Comparison of ENCODE assay signal across 10 mouse cellular contexts in the genomic region with DNA sequence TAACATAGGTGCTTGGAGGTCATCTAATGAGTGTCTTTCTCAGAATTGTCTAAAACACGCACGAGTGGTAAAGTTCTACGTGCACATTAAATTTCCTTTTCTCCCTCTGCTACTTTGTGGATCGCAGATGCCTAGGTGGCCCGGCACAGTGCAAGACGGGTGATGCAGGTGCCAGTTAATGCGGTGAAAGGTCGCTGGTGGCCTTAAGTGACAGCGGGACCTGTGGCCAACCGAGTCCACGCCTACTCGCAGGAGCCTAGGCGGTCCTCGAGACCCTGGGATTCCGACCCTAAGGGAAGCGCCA. TPM values are rescaled to one million over a fixed set of nuclear protein-coding genes. Genes with fewer than 3 reads are reported as not detected.
A peak's percentile ranks its signal among the peaks of the same experiment; 100 is the strongest.
DNase-seq lines count a peak whose midpoint lies in the region; ATAC-seq and TF ChIP-seq lines count a peak whose summit lies in the region.
"Had no signal": no experiment of that assay in that cellular context is flagged by ENCODE, and none has a peak within 500 bp of the region (broad histone marks: within the 10 kb centered on the region; RNA-seq: fewer than 3 reads in every experiment).

No protein-coding gene starts in this region.

- peak overlapping the region; percentile 82 for H3K4me2 ChIP-seq in lung, embryonic 14.5 days
- peak overlapping the region; percentile 73 for H3K4me2 ChIP-seq in limb, embryonic 11.5 days (ENCODE audit: low read depth, severe bottlenecking)

- H3K4me1 ChIP-seq in lung, embryonic 14.5 days (ENCODE audit: insufficient read depth), result peaks cover 7% of the 10 kb centered on the region; the same call in 1 of the 2 replicates
- peaks cover 9% of the 10 kb centered on the region for H3K4me1 ChIP-seq in embryonic fibroblast, embryonic 13.5 days (ENCODE audit: control insufficient read depth, insufficient read depth, low read length)
- peaks cover 7% of the 10 kb centered on the region for H3K4me1 ChIP-seq in limb, embryonic 11.5 days (ENCODE audit: control insufficient read depth, insufficient read depth, low read length)

- H3K27me3 ChIP-seq in lung, embryonic 14.5 days (ENCODE audit: insufficient read depth, low read length), result no peaks in the 10 kb centered on the region
- H3K27me3 ChIP-seq in limb, embryonic 11.5 days (ENCODE audit: control insufficient read depth, insufficient read depth, low read length), result no peaks in the 10 kb centered on the region

- H3K36me3 ChIP-seq in lung, embryonic 14.5 days (ENCODE audit: insufficient read depth), result peaks cover 22% of the 10 kb centered on the region; the same call in 1 of the 2 replicates
- 0 out of 2 replicates have a peak, but pooled peaks cover 2% of the 10 kb centered on the region for H3K36me3 ChIP-seq in limb, embryonic 11.5 days (ENCODE audit: control insufficient read depth, insufficient read depth, low read length)

- peak overlapping the region; percentile 74 for H3K4me3 ChIP-seq in lung, embryonic 14.5 days (ENCODE audit: low read depth, low read length)
- H3K4me3 ChIP-seq in embryonic fibroblast, embryonic 13.5 days (ENCODE audit: insufficient read depth, low read length), result peak overlapping the region; percentile 51
- peak overlapping the region; percentile 56 for H3K4me3 ChIP-seq in limb, embryonic 11.5 days (ENCODE audit: low read depth, low read length)

- peak overlapping the region; percentile 97 for H3K27ac ChIP-seq in lung, embryonic 14.5 days (ENCODE audit: low read depth)
- H3K27ac ChIP-seq in embryonic fibroblast, embryonic 13.5 days (ENCODE audit: insufficient read depth, low read length), result peak overlapping the region; percentile 93
- peak overlapping the region; percentile 93 for H3K27ac ChIP-seq in limb, embryonic 11.5 days (replicated peaks; ENCODE audit: low read depth, low read length)

- DNase-seq in lung, embryonic 14.5 days, result no peak
- no peak for DNase-seq in lung, postnatal 10 days
- DNase-seq in limb, embryonic 11.5 days (ENCODE audit: low spot score), result no peak
- peak; percentile 36 for DNase-seq in skeletal muscle tissue, adult 2 months (ENCODE audit: low read depth, low spot score)
- no peak for DNase-seq in gastrocnemius, postnatal 25 days
- no peak for DNase-seq in thymus, postnatal 14 days
- no peak for DNase-seq in layer of hippocampus, postnatal 25 days (ENCODE audit: extremely low spot score in 1 of 2, low spot score in 1 of 2)

- peak overlapping the region; percentile 83 for H3K9ac ChIP-seq in lung, embryonic 14.5 days
- H3K9ac ChIP-seq in limb, embryonic 11.5 days (ENCODE audit: low read length), result peak overlapping the region; percentile 86

- no peak; the same call in 1 of the 2 replicates for TF ChIP-seq POLR2A in embryonic fibroblast, embryonic 13.5 days (IDR thresholded peaks at IDR 0.05; ENCODE audit: low read depth, low read length)

- 5% methylated on average over 16 of the region's 16 CpGs for WGBS in lung, embryonic 14.5 days
- 7% methylated on average over 16 of the region's 16 CpGs for WGBS in limb, embryonic 11.5 days

- ATAC-seq in lung, embryonic 14.5 days (ENCODE audit: insufficient read depth), result no peak
- no peak for ATAC-seq in limb, embryonic 11.5 days (ENCODE audit: insufficient number of reproducible peaks, low FRiP score, low TSS enrichment, low read depth)

- no peak for TF ChIP-seq CTCF in lung, embryonic 14.5 days (IDR thresholded peaks at IDR 0.05; ENCODE audit: low read depth)
- no peak for TF ChIP-seq CTCF in embryonic fibroblast, embryonic 13.5 days (IDR thresholded peaks at IDR 0.05; ENCODE audit: borderline replicate concordance, insufficient read depth, low read length)

- H3K9me3 ChIP-seq in lung, embryonic 14.5 days (ENCODE audit: low read depth, low read length), result no peaks in the 10 kb centered on the region
- no peaks in the 10 kb centered on the region for H3K9me3 ChIP-seq in limb, embryonic 11.5 days (ENCODE audit: control insufficient read depth, low read length)

RNA-seq across cellular contexts. Expression of a gene that starts 0.5 kb away (rescaled TPM):
- polyA plus RNA-seq in lung, embryonic 14.5 days (2014; fragmentation: Nextera tagmentation; extraction: Ambion mirVana), result 0.18 and 0.28 TPM in 2 replicates
- not detected in 2 replicates for polyA plus RNA-seq in embryonic fibroblast, embryonic 13.5 days (2011; ENCODE audit: insufficient read length, low read depth, missing spikeins)
- not detected in 2 replicates for polyA plus RNA-seq in limb, embryonic 11.5 days (2014; fragmentation: Nextera tagmentation; extraction: Ambion mirVana)
- total RNA-seq in gastrocnemius, postnatal 25 days (2021), result under 1 TPM; 0.19 to 0.72 TPM
- total RNA-seq in layer of hippocampus, postnatal 25 days (2021), result under 1 TPM; 0.45 to 0.69 TPM
- total RNA-seq: left cerebral cortex, postnatal 4 days had no signal

RNA-seq across cellular contexts. Expression of a gene that starts 1.0 kb away (rescaled TPM):
- polyA plus RNA-seq in lung, embryonic 14.5 days (2014; fragmentation: Nextera tagmentation; extraction: Ambion mirVana), result 78.8 and 89.2 TPM in 2 replicates
- 56.2 and 57.6 TPM in 2 replicates for polyA plus RNA-seq in embryonic fibroblast, embryonic 13.5 days (2011; ENCODE audit: insufficient read length, low read depth, missing spikeins)
- polyA plus RNA-seq in limb, embryonic 11.5 days (2014; fragmentation: Nextera tagmentation; extraction: Ambion mirVana), result 66.8 and 68.0 TPM in 2 replicates
- total RNA-seq in gastrocnemius, postnatal 25 days (2021), result 10 to 100 TPM; 53.8 to 59.2 TPM
- total RNA-seq in layer of hippocampus, postnatal 25 days (2021), result 10 to 100 TPM; 75.5 to 76.1 TPM

RNA-seq across cellular contexts. Expression of a gene that starts 12.2 kb away (rescaled TPM):
- 28.6 and 35.3 TPM in 2 replicates for polyA plus RNA-seq in lung, embryonic 14.5 days (2014; fragmentation: Nextera tagmentation; extraction: Ambion mirVana)
- 19.5 and 22.6 TPM in 2 replicates for polyA plus RNA-seq in embryonic fibroblast, embryonic 13.5 days (2011; ENCODE audit: insufficient read length, low read depth, missing spikeins)
- 27.1 and 27.7 TPM in 2 replicates for polyA plus RNA-seq in limb, embryonic 11.5 days (2014; fragmentation: Nextera tagmentation; extraction: Ambion mirVana)
- 10 to 100 TPM in 1 of 2 experiments, 1 to 10 TPM in 1; 8.7 to 12.4 TPM for total RNA-seq in gastrocnemius, postnatal 25 days (2021)
- 10 to 100 TPM; 36.7 to 40.7 TPM for total RNA-seq in layer of hippocampus, postnatal 25 days (2021)

RNA-seq across cellular contexts. Expression of a gene that starts 21.9 kb away (rescaled TPM):
- 55.2 and 56.5 TPM in 2 replicates for polyA plus RNA-seq in lung, embryonic 14.5 days (2014; fragmentation: Nextera tagmentation; extraction: Ambion mirVana)
- 13.7 and 16.2 TPM in 2 replicates for polyA plus RNA-seq in embryonic fibroblast, embryonic 13.5 days (2011; ENCODE audit: insufficient read length, low read depth, missing spikeins)
- polyA plus RNA-seq in limb, embryonic 11.5 days (2014; fragmentation: Nextera tagmentation; extraction: Ambion mirVana), result 65.4 and 65.8 TPM in 2 replicates
- total RNA-seq in gastrocnemius, postnatal 25 days (2021), result 10 to 100 TPM in 1 of 2 experiments, 1 to 10 TPM in 1; 8.8 to 10.3 TPM
- total RNA-seq in layer of hippocampus, postnatal 25 days (2021), result 10 to 100 TPM; 15.5 to 17.9 TPM

RNA-seq across cellular contexts. Expression of a gene that starts 34.7 kb away (rescaled TPM):
- polyA plus RNA-seq in lung, embryonic 14.5 days (2014; fragmentation: Nextera tagmentation; extraction: Ambion mirVana), result 0.51 and 0.57 TPM in 2 replicates
- 0.45 and 0.61 TPM in 2 replicates for polyA plus RNA-seq in embryonic fibroblast, embryonic 13.5 days (2011; ENCODE audit: insufficient read length, low read depth, missing spikeins)
- 0.47 and 0.87 TPM in 2 replicates for polyA plus RNA-seq in limb, embryonic 11.5 days (2014; fragmentation: Nextera tagmentation; extraction: Ambion mirVana)
- not detected for total RNA-seq in gastrocnemius, postnatal 25 days (2021)
- total RNA-seq in layer of hippocampus, postnatal 25 days (2021), result not detected
- total RNA-seq: adrenal gland, adult 18-20 months had no signal
